Mouse (Mus musculus): ENCODE measurements around the gene Fgd6. TPM values are rescaled to one million over a fixed set of nuclear protein-coding genes. Genes with fewer than 3 reads are reported as not detected.

The Fgd6 gene
- total RNA-seq, 4 experiments from 2014 or later, result 4.5 to 6.5 (median 5.7) TPM

- DNase-seq, result no peak
These were observed 9.5 kb downstream of the Fgd6 start for GRCm38 (mm10) chr10:94045301-94045700.

- no peak for DNase-seq
These were observed 11.2 kb downstream of the Fgd6 start for GRCm38 (mm10) chr10:94047024-94047423.

GRCm38 (mm10) chr10:94047845-94048559 lies 12.2 kb downstream of the Fgd6 start:
- DNase-seq, result no peak

- no peak for DNase-seq
These were observed 13.3 kb downstream of the Fgd6 start for GRCm38 (mm10) chr10:94049121-94049520.

DNA sequence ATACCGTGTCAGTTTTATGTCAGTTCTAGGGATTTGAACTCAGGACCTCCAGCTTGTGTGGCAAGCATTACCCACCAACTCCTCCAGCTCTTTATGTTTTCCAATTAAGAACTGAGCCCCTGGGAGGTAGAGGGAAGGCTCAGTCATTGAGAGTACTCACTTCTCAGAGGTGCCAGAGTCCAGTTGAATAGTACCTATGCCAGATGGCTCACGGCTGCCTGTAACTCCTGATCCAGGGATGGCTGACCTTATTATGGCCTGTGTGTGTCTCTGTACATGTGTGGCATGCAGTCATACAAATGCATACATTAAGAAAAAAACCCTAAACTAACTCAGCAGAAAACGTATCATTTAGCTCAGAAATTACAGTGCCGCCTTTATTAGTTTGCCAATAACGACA lies 14.9 kb downstream of the Fgd6 start:
- no peak for DNase-seq

DNA sequence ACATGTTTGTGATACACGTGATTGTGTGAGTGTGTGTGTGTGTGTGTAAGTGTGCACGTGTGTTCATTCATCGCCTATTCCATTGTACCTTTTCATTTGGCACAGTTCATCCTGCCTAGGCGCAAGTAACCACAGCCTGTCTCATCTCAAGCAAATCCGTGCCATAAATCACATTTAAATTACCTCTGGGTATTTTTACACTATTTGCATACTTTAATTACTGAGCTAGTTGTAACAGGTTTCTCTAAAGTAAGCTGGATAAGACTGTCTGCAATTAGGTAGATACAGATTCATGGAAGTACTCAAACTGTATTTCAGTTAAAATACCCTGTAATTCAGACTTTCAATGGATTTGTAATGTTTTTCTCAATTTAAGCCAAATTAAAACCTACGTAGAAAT lies 20.7 kb downstream of the Fgd6 start:
- no peak for DNase-seq

DNA sequence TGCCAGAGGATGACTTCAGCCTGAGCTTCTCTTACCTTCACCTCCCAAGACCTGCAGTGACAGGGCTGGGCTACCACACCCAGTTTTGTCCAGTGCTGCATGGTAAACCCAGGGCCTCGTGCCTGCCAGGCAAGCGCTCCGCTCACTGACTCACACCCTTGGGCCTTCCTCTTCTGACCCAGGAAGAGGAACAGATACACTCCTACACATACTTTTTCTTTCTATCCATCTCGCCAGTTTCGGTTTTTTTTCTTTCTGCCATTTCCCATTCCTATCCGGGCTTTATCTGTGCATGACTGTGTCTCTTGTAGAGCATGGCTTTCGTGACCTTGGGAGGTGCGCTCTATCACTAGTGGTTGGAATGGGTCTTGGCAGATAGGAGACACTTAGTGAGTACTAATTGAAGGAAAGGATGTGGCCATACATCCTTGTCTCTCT lies 23.8 kb downstream of the Fgd6 start:
- DNase-seq, result no peak

DNA sequence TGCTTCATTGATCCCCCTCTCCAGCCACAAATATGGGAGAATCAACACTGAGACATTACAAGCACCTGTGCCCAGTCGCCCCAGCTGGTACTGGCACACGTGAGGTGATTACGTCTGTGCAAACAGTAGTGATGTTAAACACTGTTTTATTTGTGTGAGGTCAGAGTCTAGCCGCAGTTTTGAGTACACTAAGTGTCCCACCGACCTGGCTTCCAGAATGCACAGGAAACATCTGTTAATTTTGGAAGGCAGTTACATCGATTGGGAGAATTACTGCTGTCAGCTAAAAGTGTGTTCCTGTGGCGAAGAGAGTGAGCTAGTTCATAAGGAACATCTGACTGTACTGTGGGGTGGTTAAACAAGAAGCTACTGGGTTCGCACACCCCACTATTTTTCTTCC lies 24.4 kb downstream of the Fgd6 start:
- no peak for DNase-seq

GRCm38 (mm10) chr10:94062357-94062756 lies 26.6 kb downstream of the Fgd6 start:
- no peak for DNase-seq

DNA sequence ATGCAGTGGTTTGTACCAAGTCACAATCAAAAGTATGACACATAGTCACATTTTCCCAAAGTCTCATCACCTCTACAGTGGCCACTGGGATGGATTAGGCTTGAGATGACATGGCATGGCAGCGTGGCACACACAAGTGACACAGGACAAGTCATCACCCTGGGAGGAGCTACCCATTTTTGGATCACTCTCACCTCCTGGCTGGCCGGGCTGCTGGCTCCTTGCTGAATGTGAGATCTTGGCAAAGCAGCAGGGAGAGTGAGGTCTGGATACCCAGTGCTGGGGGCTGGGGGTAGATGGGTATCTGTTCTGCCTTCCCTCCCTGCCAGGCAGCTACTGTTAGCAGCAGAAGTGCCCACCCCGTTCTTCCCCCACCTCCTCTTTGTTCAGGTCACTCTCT lies 31.1 kb downstream of the Fgd6 start:
- DNase-seq, result no peak

DNA sequence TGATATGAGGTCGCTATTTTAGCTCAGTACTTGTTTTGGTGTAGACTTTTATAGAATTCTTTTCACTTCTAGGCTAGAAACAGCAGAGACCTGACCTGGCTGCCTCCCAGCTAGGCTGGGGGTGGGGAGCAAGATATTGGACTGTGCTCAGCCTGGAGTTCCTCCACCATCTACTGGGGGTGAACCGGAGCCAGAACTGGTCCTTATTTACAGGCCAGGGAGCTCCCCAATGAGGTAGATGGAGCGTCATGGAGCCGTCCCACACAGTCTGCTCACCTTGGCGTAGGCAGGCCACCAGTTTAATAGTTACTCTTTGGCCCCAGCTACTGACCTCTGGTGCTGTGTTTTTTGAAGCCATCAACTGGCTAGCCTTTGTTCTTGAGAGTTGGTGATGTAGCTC lies 32.9 kb downstream of the Fgd6 start:
- DNase-seq, result no peak

- no peak for DNase-seq
These were observed 35.8 kb downstream of the Fgd6 start for GRCm38 (mm10) chr10:94071641-94072040.

GRCm38 (mm10) chr10:94072261-94072915 lies 36.6 kb downstream of the Fgd6 start:
- DNase-seq, result peak; percentile 12

- DNase-seq, result no peak
These were observed 37.2 kb downstream of the Fgd6 start for GRCm38 (mm10) chr10:94072916-94073465.

GRCm38 (mm10) chr10:94076966-94077825 lies 41.4 kb downstream of the Fgd6 start:
- DNase-seq, result no peak

- DNase-seq, result no peak
These were observed 44.9 kb downstream of the Fgd6 start for GRCm38 (mm10) chr10:94080740-94081139.

DNA sequence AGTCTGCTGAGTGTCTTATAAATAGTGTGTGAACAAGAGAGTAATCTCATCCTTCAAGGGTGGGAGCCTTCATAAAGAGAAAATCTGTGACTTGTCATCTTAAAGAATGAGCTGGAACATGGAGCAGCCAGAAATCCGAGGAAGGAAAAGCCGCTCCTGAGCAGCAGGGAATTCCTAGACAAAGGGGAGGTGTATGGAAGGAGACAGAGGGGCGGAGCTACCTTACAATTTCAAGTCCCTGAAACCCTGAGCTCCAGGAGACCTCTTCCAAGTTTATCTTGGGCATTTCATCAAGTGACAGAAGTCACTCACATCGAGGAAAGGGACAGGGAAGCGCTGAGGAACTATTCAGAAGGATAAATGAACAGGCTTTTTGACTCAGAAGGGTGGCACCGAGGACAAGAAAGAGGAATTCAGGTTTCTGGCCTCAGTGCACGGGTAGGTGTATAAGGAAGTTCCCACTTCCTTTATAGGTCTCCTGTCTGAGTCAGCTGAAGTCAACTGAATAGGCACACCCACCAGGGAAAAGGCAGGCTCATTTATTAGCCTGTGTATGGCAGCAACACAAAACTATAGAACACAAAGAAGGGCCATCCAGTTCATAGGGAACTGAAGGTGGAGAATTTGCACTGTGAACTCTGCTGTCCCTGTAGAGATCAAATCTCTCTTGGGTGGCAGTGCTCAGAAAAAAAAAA lies 46.4 kb downstream of the Fgd6 start:
- no peak for DNase-seq

GRCm38 (mm10) chr10:94086315-94086714 lies 50.5 kb downstream of the Fgd6 start:
- no peak for DNase-seq

GRCm38 (mm10) chr10:94087367-94088077 lies 51.7 kb downstream of the Fgd6 start:
- no peak for DNase-seq

GRCm38 (mm10) chr10:94090032-94090431 lies 54.2 kb downstream of the Fgd6 start:
- DNase-seq, result no peak

GRCm38 (mm10) chr10:94093534-94093933 lies 57.7 kb downstream of the Fgd6 start:
- DNase-seq, result no peak
